Mouse (Mus musculus): ENCODE results near the gene Slc12a1. TPM values are rescaled to one million over a fixed set of nuclear protein-coding genes. Genes with fewer than 3 reads are reported as not detected.
A peak's percentile ranks its signal among the peaks of the same experiment; 100 is the strongest.

Slc12a1 gene
- polyA plus RNA-seq, 1 experiment: 0.01 TPM

GRCm38 (mm10) chr2:125278474-125278873 is 126.2 kb downstream of the Slc12a1 start:
- Histone ChIP-seq H3K36me3 (ENCODE audit: control insufficient read depth, insufficient read depth) (no peaks in the 10 kb centered on the region), H3K4me2 (ENCODE audit: low read depth) (peak overlapping the region; percentile 37), H3K4me3 (no peak overlapping the region), H3K27me3 (ENCODE audit: control insufficient read depth, insufficient read depth, insufficient read length) (no peaks in the 10 kb centered on the region), H3K79me2 (ENCODE audit: control insufficient read depth, insufficient read depth) (no peaks in the 10 kb centered on the region), H3ac (ENCODE audit: control insufficient read depth, insufficient read length) (no peak overlapping the region)
- TF ChIP-seq TCF3 (IDR thresholded peaks at IDR 0.05; ENCODE audit: insufficient read length, low read depth): no peak
- peak; percentile 88 for TF ChIP-seq CEBPB (IDR thresholded peaks at IDR 0.05; ENCODE audit: insufficient read depth, poor library complexity, severe bottlenecking)
- peak; percentile 16 for TF ChIP-seq POLR2A (IDR thresholded peaks at IDR 0.05; ENCODE audit: insufficient read length, low read depth)

Other genes with a start within 250 kb of the Slc12a1 start
- 0.12 TPM for gene Slc24a5, start 84.4 kb upstream of the Slc12a1 start, polyA plus RNA-seq (2012; fragmentation: generic; extraction: Trizol)
- gene Myef2, start 28.8 kb upstream of the Slc12a1 start, polyA plus RNA-seq (2012; fragmentation: generic; extraction: Trizol): 27.8 TPM
- not detected for gene Ctxn2, start 15.8 kb upstream of the Slc12a1 start, polyA plus RNA-seq (2012; fragmentation: generic; extraction: Trizol)
- gene Dut, start 94.7 kb downstream of the Slc12a1 start, polyA plus RNA-seq (2012; fragmentation: generic; extraction: Trizol): 57.1 TPM